Mouse (Mus musculus): ENCODE measurements around the gene Polr2a.
"Not testable (repeated sequence)": the region's sequence is repeated elsewhere in the genome, so short reads cannot be mapped to it uniquely, and the experiment has no call there.

Polr2a gene

DNA sequence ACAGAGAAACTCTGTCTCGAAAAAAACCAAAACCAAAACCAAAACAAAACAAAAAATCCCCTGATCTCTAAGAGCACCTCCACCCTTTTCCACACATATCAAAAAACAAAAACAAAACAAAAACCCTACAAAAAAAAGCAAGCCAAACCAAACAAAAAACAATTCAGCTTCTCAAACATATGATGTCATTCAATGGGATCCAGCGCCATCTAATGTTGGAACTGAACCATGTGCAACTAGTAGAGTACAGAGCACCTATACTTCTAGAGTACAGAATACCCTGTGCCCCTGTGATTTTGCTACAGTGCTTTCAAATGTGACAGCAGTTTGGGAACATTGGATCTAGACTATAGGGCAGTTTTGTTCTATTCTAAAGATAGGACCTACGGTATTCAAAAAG, 3.7 kb downstream of the Polr2a start:
- DNase-seq (ENCODE audit: low spot score in 2 of 2), result no peak

DNA sequence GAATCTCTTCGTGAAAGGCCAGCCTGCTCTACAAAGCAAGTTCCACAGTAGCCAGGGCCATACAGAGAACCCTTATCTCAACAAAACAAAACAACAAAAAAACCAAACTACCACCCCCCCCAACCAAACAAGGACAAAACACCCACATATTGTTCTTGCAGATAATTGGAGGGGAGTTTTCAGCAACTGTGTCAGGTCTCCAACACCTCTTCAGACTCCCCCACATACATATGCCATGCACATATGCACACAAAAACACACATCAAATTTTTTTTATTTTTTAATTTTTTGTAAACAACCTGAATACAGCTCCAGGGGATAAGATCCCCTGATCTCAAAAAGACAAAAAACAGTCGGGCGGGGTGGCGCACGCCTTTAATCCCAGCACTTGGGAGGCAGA, 4.2 kb downstream of the Polr2a start:
- no peak for DNase-seq (ENCODE audit: low spot score in 2 of 2)

DNA sequence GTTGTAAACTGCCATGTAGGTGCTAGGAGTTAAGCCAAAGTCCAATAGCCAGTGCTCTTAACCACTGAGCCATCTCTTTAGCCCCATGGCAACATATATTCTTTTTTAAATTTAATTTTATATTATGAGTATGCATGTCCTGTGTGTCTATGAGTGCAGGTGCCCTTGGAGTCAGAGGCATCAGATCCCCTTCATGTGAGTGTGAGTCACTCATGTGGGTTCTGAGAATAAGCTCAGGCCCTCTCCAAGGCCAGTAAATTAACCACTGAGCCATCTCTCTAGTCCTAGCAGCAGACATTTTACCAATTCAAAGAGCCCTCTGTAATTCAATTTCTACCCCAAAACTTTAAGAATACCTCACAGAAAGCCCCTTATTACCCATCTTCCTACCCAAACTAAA, 5.8 kb downstream of the Polr2a start:
- DNase-seq (ENCODE audit: low spot score in 2 of 2), result no peak

GRCm38 (mm10) chr11:69751635-69752034, 6.8 kb downstream of the Polr2a start:
- no peak for DNase-seq (ENCODE audit: low spot score in 2 of 2)

DNA sequence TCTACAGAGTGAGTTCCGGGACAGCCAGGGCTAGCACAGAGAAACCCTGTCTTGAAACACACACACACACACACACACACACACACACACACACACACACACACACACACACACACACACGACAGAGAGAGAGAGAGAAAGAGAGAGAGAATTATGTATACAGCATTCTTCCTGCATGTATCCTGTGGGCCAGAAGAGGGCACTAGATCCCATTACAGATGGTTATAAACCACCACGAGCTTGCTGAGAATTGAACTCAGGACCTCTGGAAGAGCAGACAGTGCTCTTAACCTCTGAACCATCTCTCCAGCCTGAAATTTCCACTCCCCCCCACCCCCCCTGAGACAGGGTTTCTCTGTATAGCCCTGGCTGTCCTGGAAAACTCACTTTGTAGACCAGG, 27.0 kb downstream of the Polr2a start:
- DNase-seq (ENCODE audit: low spot score in 2 of 2), result not testable (repeated sequence)

- DNase-seq (ENCODE audit: low spot score in 2 of 2), result peak; percentile 75 to 89
These were observed 29.4 kb downstream of the Polr2a start for GRCm38 (mm10) chr11:69729063-69729462.

- DNase-seq (ENCODE audit: low spot score in 2 of 2), result peak; percentile 42 to 69
These were observed 32.5 kb downstream of the Polr2a start for GRCm38 (mm10) chr11:69725951-69726350.

- DNase-seq (ENCODE audit: low spot score in 2 of 2), result no peak
These were observed 35.4 kb downstream of the Polr2a start for GRCm38 (mm10) chr11:69723074-69723473.

DNA sequence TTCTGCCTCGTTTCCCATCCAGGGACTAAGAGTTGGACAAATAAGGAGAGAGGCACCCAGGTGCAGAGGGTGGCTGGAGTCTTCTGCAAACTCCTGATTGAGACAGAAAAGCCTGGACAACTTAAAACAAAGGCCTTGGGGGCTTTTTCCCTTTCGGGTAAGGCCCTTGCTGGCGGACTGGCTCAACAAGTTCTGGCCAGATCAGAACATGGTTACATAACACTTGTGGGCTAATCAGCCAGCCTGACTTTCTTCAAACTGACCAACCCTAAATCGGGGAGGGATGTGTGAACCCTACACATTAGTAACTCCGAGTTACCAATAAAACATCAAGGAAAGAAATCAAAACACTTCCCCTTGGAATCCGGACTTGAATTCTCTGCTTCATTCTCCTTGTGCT, 37.6 kb downstream of the Polr2a start:
- DNase-seq (ENCODE audit: low spot score in 2 of 2), result no peak

DNA sequence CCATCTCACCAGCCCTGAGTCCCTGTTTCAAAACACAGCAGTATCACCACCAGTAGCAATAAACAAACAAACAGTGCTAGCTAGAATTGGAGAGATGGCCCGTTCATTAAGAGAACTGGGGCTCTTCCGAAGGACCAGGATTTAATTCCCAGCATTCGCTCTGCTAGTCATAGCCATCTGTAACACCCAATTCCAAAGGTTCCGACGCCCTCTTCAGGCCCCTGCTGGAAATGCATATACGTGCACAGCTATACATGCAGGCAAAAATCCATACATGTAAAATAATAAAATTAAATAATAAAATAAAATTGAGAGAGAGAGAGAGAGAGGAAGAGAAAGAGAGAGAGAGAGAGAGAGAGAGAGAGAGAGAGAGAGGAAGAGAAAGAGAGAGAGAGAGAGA, 39.0 kb downstream of the Polr2a start:
- DNase-seq (ENCODE audit: low spot score in 2 of 2), result no peak

DNA sequence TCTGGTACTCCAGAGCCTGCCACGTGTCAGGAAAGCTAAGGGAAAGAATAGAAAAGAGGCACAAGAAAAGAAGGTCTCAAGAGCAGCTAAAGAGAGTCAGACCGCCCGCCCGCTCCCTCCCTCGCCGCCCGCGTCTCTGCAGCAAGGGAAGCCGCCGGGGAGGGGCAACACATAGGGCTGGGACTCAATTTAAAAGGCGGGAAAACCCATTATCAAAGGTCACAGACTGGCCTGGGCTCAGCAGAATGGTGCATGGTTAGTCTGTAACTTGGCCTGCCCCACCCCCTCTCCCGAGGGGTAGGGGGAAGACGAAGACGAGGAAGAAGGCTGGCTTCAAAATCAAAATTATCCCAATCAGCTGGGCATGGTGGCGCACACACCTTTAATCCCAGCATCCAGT, 39.8 kb downstream of the Polr2a start:
- peak in 1 of 2 experiments; percentile 34 for DNase-seq (ENCODE audit: low spot score in 2 of 2)

DNA sequence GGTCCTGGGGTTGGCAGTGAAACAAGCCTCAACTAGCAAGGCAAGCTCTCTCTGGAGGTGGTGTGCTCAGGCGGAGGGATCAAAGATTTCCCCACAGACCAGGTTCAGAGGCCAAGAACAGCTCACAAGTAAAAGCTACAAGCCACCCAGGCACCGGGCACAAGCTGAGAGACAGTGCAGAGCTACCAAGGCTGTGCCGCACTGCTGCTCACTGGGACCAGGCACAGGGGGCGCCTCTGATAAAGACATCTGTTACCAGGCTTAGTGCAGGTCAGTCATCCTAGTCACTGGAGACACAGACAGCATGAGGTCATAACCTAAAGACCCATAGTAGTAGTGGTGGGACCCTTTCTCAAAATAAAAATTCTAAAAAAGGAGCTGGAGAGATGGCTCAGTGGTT, 41.5 kb downstream of the Polr2a start:
- no peak for DNase-seq (ENCODE audit: low spot score in 2 of 2)

GRCm38 (mm10) chr11:69715929-69716328, 42.5 kb downstream of the Polr2a start:
- DNase-seq (ENCODE audit: low spot score in 2 of 2), result no peak

GRCm38 (mm10) chr11:69715482-69715881, 43.0 kb downstream of the Polr2a start:
- DNase-seq (ENCODE audit: low spot score in 2 of 2), result peak in 1 of 2 experiments; percentile 38

DNA sequence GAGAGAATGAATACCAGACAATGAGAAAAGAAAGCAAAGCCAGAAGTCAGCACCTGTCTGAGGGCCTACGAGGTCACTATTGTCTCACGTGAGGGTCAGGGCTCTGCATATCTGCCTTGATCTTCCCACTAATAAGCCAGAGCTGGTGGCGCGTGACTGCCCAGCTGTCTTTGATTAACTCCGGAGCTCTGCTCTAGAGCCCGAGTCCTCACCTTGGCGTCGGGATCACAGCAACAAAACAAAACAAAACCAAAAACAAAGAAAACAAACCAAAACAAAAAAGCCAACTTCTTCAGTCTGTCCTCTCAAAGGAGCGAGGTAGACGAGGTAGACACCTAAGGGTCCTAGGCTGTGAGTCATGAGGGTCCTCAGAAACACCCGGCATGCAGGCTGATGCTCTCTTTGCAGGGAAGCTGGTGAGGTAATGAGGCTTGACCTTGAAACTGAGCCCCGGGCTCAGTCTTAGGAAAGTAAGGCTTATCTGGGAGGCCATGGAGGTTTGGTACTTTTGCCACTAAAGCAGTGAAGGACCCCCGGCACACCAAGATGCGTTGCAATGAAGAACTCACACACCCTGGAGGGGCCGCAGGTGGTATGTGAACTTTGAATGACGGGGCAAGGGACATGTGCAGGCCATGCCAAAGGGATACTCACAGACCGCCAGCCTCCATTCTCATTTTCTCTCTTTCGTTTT, 43.7 kb downstream of the Polr2a start:
- no peak for DNase-seq (ENCODE audit: low spot score in 2 of 2)

DNA sequence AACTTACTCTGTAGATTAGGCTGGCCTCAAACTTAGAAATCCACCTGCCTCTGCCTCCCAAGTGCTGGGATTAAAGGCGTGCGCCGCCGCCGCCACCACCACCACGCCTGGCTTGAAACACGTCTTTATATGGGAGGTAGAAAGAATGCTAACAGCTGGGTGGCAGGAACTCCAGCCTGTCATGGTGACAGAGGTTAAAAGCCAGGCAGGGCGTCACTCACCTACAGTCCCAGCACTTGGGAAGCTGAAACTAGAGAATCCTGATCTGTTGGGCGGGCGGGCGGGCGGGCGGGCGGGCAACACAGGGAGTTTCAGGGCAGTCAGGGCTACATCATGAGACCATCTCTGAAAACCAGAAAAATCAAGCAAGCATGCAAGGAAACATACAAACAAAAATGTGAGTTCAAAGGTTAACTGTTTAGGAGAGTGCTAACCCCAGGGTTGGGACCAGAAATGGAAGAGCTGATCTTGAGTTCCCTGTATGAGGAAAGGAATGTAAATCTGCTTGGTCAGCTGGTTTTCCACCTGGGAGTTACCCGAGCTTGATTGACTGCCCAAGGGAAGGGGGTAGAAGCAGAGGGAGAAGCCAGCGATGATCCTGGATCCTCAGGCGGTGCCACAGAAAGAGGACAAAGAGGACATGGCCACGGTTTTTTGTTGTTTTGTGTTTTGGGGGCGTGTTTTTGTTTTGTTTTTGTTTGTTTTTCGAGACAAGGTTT, 45.3 kb downstream of the Polr2a start:
- DNase-seq (ENCODE audit: low spot score in 2 of 2), result no peak

- DNase-seq (ENCODE audit: low spot score in 2 of 2), result no peak
These were observed 47.4 kb downstream of the Polr2a start for GRCm38 (mm10) chr11:69711082-69711481.

- DNase-seq (ENCODE audit: low spot score in 2 of 2), result no peak
These were observed 48.0 kb downstream of the Polr2a start for GRCm38 (mm10) chr11:69710470-69710869.

- DNase-seq (ENCODE audit: low spot score in 2 of 2), result no peak
These were observed 48.6 kb downstream of the Polr2a start for GRCm38 (mm10) chr11:69709554-69710446.

GRCm38 (mm10) chr11:69708614-69709265, 49.7 kb downstream of the Polr2a start:
- no peak for DNase-seq (ENCODE audit: low spot score in 2 of 2)

GRCm38 (mm10) chr11:69707873-69708381, 50.5 kb downstream of the Polr2a start:
- DNase-seq (ENCODE audit: low spot score in 2 of 2), result no peak

GRCm38 (mm10) chr11:69707480-69707847, 51.0 kb downstream of the Polr2a start:
- DNase-seq (ENCODE audit: low spot score in 2 of 2), result no peak

Measured in spleen, postnatal 4 days (tissue).